Mouse (Mus musculus) midbrain, embryonic 14.5 days (tissue): Measurements from ENCODE around the gene Aldh18a1. TPM values are rescaled to one million over a fixed set of nuclear protein-coding genes. Genes with fewer than 3 reads are reported as not detected.

Source experiments
- ATAC-seq: fragments of 200-750 bp; cut with Nextera tagmentation; 2 replicates; pipeline ENCODE4 v1.8.0; 2017; ENCODE audit warnings: moderate number of reproducible peaks, moderate library complexity; ENCODE audit not compliant: low FRiP score, low TSS enrichment
- DNase-seq: peaks from one replicate; pipeline ENCODE4 v3.0.0-alpha.2; 2015
- H3K27ac ChIP-seq: fragments of 300-500 bp; sonication (generic); replicated peaks from 2 replicates; pipeline ENCODE4 v1.5.1; 2014; ENCODE audit warnings: mild to moderate bottlenecking, low read depth, low read length, moderate library complexity
- H3K27me3 ChIP-seq: fragments of 300-500 bp; sonication (generic); 2 replicates; pipeline ENCODE4 v1.6.1; 2014; ENCODE audit warnings: low read length, control low read depth, mixed read lengths; ENCODE audit not compliant: control insufficient read depth, insufficient read depth
- H3K36me3 ChIP-seq: fragments of 300-500 bp; sonication (generic); 2 replicates; pipeline ENCODE4 v1.6.1; 2014; ENCODE audit warnings: low read length, control low read depth; ENCODE audit not compliant: control insufficient read depth, insufficient read depth
- H3K4me1 ChIP-seq: fragments of 300-500 bp; sonication (generic); 2 replicates; pipeline ENCODE4 v1.6.1; 2014; ENCODE audit warnings: mild to moderate bottlenecking, antibody characterized with exemption, low read length, control low read depth; ENCODE audit not compliant: control insufficient read depth, insufficient read depth
- H3K4me2 ChIP-seq: fragments of 300-500 bp; sonication (generic); 2 replicates; pipeline ENCODE4 v1.6.1; 2014; ENCODE audit warnings: mild to moderate bottlenecking, low read length, moderate library complexity
- H3K4me3 ChIP-seq: fragments of 300-500 bp; sonication (generic); replicated peaks from 2 replicates; pipeline ENCODE4 v1.5.1; 2014; ENCODE audit warnings: low read depth, low read length
- H3K9ac ChIP-seq: fragments of 300-500 bp; sonication (generic); replicated peaks from 2 replicates; pipeline ENCODE4 v1.6.1; 2014; ENCODE audit warnings: mild to moderate bottlenecking, low read length, moderate library complexity
- H3K9me3 ChIP-seq: fragments of 300-500 bp; sonication (generic); 2 replicates; pipeline ENCODE4 v1.6.1; 2016; ENCODE audit warnings: low read length, control low read depth, mixed read lengths; ENCODE audit not compliant: control insufficient read depth
- WGBS: fragments of 180-500 bp; shearing (Covaris S2); extraction: QIAGEN DNeasy Blood & Tissue Kit; methylation state at CpG from one replicate; pipeline ENCODE4 v1.1.7; 2014; 5-methylcytosine and 5-hydroxymethylcytosine counted together
- polyA plus RNA-seq: library from polyadenylated mRNA; unstranded; fragments of >200 nt; fragmentation: Nextera tagmentation; extraction: Ambion mirVana; gene quantifications from 2 replicates; pipeline ENCODE4 v1.2.1, GENCODE M21; 2014

The Aldh18a1 gene
- polyA plus RNA-seq, 1 experiment from 2014 or later, result 57.8 TPM

DNA sequence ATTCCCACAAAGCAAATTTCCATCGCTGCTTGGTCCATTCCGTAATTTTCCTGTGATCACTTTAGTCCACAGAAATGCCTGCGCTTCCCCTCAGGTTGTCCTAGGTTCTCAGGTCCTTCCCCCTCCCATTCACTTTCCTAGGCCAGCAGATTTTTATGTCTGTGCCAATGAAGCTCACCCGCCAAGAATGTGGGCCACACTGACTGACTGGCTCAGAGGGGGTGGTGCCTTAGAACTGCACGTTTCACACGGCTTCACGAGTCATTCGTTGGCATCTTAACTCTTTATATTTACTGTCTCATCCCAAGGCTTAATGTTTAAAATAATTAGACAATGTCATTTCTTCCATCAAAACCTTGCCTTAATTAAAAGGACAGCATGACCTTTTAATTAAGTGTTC, 7.6 kb upstream of the Aldh18a1 start:
- Histone ChIP-seq H3K4me2 (no peak overlapping the region), H3K4me1 (no peaks in the 10 kb centered on the region), H3K9ac (no peak overlapping the region), H3K9me3 (no peaks in the 10 kb centered on the region), H3K36me3 (peaks cover 24% of the 10 kb centered on the region), H3K27ac (no peak overlapping the region), H3K27me3 (no peaks in the 10 kb centered on the region), H3K4me3 (no peak overlapping the region)
- DNase-seq (no peak), ATAC-seq (no peak)
- WGBS, result 91% methylated on average over 8 of the region's 8 CpGs

DNA sequence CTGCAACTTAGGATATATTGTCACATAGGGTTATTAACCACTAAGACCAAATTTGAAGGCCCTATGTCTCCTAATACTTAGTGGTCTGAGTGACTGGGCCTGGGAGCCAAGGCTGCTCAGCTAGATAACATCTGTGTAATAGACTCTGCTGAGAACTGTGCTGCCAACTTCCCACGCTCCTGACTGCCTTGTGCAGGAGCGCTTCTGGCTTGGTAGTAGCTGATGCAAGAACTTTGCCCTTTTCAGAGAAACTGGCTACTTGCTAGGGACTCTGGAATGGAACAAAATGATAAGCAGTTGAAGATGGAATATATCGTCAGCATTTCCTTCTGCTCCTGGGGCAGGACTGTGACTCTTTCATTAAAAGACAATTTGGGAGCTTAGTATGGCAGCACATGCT, 7.0 kb upstream of the Aldh18a1 start:
- no peak for DNase-seq
- Histone ChIP-seq H3K27me3 (no peaks in the 10 kb centered on the region), H3K36me3 (peaks cover 26% of the 10 kb centered on the region), H3K27ac (no peak overlapping the region), H3K4me3 (no peak overlapping the region), H3K4me1 (no peaks in the 10 kb centered on the region), H3K9me3 (no peaks in the 10 kb centered on the region), H3K9ac (no peak overlapping the region), H3K4me2 (no peak overlapping the region)
- no peak for ATAC-seq
- 96% methylated on average over 3 of the region's 3 CpGs for WGBS

DNA sequence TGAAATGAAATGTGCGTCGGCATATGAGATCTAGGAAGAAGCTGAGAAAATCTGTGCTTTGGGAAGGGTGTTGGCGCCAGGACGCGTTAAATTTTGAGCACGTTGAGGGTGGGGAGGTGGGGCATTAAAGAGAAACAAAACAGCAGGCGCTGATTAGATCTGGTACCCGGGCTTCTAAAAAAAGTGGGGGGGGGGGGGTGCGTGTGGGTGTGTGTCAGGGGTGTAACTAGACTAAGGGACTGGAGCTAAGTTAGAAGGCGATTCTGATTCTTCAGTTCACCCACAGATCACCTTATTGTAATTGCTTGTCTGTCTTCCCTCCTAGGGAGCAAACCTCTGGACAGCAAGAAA, 1.2 kb upstream of the Aldh18a1 start:
- ATAC-seq (no peak), DNase-seq (no peak)
- Histone ChIP-seq H3K4me1 (peaks cover 16% of the 10 kb centered on the region), H3K36me3 (peaks cover 6% of the 10 kb centered on the region; the same call in 1 of the 2 replicates), H3K9me3 (no peaks in the 10 kb centered on the region), H3K4me3 (peak overlapping the region; percentile 79), H3K27me3 (no peaks in the 10 kb centered on the region), H3K9ac (peak overlapping the region; percentile 84; the same call in 1 of the 2 replicates), H3K4me2 (peak overlapping the region; percentile 62), H3K27ac (peak overlapping the region; percentile 62; the same call in 1 of the 2 replicates)
- WGBS, result under 1% methylated on average over 10 of the region's 10 CpGs

DNA sequence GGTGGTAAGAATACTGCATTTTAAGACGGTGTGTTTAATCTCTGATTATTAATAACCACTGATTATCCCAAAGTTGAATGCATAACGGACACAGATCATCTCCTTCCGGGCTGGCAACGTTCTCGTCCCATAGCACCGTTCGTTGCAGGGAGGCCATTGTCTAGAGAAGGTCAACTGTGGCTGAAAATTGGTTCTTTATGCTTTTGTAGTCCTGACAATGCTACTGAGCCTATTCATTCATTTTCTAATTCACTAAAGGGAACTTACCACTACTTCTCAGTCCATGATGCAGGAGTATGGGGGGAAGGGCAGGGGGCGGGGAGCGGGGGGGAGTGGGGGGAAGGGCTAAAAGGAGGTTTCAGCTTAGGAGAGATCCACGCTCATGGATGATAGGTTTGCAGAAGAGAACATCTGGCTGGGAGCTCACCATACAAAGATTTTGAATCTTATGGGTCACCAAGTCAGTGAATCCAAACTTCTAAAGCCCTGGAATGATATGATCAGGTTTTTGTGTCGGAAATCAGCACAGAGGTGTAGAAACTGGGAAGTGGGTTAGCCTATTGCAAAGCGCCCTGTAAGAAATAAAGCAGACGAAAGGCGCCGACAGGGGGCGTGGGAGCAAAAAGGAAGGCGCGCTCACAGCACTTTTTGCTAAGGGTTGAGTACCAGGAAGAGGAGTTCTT, 725 bp upstream of the Aldh18a1 start:
- Histone ChIP-seq H3K27me3 (no peaks in the 10 kb centered on the region), H3K27ac (peak overlapping the region; percentile 62), H3K9me3 (no peaks in the 10 kb centered on the region), H3K4me2 (peak overlapping the region; percentile 62), H3K36me3 (peaks cover 7% of the 10 kb centered on the region; the same call in 1 of the 2 replicates), H3K4me1 (peaks cover 16% of the 10 kb centered on the region), H3K4me3 (peak overlapping the region; percentile 79), H3K9ac (peak overlapping the region; percentile 84)
- ATAC-seq (peak; percentile 73), DNase-seq (peak; percentile 97)
- 1% methylated on average over 18 of the region's 18 CpGs for WGBS

DNA sequence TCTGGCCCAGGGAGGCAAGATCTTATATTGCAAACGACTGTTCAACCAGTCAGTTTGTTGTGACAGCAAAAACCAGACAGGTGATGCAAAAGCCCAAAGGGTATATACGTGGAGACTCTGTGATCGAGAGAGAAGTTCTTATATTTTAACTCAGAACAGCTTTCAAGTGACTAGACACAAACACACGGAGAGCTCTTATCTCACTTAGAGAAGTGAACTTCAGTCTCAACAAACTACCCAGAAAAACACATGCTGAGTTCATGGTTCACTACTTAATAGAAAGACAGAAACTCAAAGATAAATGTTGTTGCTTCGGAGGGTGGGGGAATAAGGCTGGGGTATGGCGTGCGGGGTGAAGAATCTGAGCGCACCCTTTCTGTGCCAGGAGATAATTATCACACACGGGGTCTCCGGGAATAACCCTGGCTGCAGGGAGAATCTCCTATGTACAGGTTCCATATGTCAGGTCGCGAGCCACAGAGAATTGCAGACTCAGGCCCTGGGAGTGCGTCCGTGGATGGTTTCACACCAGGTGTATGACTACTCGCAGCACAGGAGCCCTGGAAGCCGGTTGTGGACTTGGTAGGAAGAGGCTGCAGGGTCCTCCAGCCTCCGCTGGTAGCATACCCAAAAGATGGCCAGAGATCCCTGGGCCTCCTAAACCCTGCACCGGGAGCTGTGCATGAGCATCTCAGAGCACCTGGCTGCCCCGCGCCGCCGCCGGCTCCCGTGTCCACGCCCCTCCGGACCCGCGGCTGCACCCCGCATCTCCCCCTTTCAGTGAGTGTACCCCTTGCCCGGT, 571 bp downstream of the Aldh18a1 start:
- DNase-seq (peak; percentile 2), ATAC-seq (no peak; the same call in 1 of the 2 replicates)
- peaks cover 15% of the 10 kb centered on the region for H3K36me3 ChIP-seq
- no peaks in the 10 kb centered on the region for H3K27me3 ChIP-seq
- H3K9me3 ChIP-seq, result no peaks in the 10 kb centered on the region
- H3K27ac ChIP-seq, result peak overlapping the region; percentile 62
- whole genome bisulfite sequencing, result 4% methylated on average over 30 of the region's 30 CpGs
- peak overlapping the region; percentile 79 for H3K4me3 ChIP-seq
- peaks cover 16% of the 10 kb centered on the region for H3K4me1 ChIP-seq
- H3K9ac ChIP-seq, result peak overlapping the region; percentile 84
- peak overlapping the region; percentile 62 for H3K4me2 ChIP-seq

DNA sequence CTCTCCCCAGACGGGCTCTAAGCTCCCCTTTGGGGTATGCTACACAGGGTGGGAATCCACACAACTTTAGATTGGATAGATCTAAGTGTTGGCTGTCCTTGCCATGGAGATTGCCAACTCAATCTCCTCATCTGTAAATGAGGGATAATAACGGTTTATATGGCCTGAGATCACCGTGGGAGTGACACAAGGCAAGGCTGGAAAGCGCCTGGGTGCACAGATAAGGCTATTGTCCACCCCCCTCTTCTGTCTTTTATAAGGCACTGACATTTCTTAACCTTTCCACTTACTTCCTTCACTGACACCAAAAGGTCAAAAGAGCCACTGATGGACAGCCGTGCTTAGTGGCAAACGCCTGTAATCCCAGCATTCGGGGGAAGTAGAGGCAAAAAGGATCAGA, 1.4 kb downstream of the Aldh18a1 start:
- ATAC-seq (no peak), DNase-seq (no peak)
- H3K9me3 ChIP-seq, result no peaks in the 10 kb centered on the region
- WGBS, result 59% methylated on average over 7 of the region's 7 CpGs
- H3K4me3 ChIP-seq, result peak overlapping the region; percentile 79
- peak overlapping the region; percentile 62 for H3K4me2 ChIP-seq
- peaks cover 23% of the 10 kb centered on the region for H3K36me3 ChIP-seq
- 0 out of 2 replicates have a peak overlapping the region, but pooled peaks have one; percentile 84 for H3K9ac ChIP-seq
- H3K27ac ChIP-seq, result no peak overlapping the region
- H3K27me3 ChIP-seq, result no peaks in the 10 kb centered on the region
- H3K4me1 ChIP-seq, result peaks cover 16% of the 10 kb centered on the region

DNA sequence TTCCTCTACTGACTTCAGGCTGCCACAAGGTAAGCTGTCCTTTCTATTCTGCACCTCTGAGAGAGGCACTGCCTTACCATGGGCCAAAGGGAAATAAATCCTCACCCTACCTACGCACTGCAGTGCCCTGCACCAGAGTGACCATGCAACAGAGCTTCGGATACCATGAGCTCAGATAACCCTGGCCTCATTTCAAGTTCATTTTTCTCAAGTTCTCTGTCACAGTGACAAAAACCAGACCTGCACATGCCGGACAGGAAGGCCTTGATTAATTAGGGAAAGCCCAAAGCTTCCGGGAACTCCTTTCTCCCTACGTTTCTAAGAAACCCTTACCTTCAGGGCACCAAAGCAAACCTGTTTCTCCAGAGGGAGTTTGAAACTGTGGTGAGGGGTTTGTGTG, 6.6 kb downstream of the Aldh18a1 start:
- H3K9ac ChIP-seq, result no peak overlapping the region
- H3K4me3 ChIP-seq, result no peak overlapping the region
- H3K36me3 ChIP-seq, result peaks cover 64% of the 10 kb centered on the region
- WGBS, result 96% methylated on average over 5 of the region's 5 CpGs
- DNase-seq (no peak), ATAC-seq (no peak)
- H3K27me3 ChIP-seq, result no peaks in the 10 kb centered on the region
- H3K27ac ChIP-seq, result no peak overlapping the region
- H3K9me3 ChIP-seq, result no peaks in the 10 kb centered on the region
- H3K4me1 ChIP-seq, result peaks cover 7% of the 10 kb centered on the region
- H3K4me2 ChIP-seq, result no peak overlapping the region

DNA sequence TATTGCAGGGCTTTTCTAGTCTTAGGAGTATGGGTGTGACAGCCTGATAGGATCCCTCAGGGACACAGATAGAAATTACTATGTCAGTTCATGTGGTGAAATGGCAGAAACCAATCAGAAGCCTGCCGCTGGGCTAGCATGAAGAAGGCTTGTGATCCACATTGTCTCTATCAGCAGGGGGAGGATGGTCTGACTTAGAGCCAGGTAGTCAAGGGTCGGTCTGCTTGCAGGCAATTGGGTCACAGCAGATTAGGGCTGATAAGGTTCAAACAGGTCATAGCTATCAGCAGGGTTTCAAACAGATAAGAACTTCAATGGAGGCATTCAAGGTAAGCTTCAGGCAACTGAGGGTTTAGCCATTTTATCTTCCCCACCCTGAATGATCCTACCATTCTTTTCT, 7.4 kb downstream of the Aldh18a1 start:
- H3K27ac ChIP-seq, result no peak overlapping the region
- H3K27me3 ChIP-seq, result no peaks in the 10 kb centered on the region
- H3K9me3 ChIP-seq, result no peaks in the 10 kb centered on the region
- no peak overlapping the region for H3K4me3 ChIP-seq
- no peak for DNase-seq
- peaks cover 72% of the 10 kb centered on the region for H3K36me3 ChIP-seq
- WGBS, result 77% methylated on average over 2 of the region's 2 CpGs
- H3K9ac ChIP-seq, result no peak overlapping the region
- no peaks in the 10 kb centered on the region for H3K4me1 ChIP-seq
- H3K4me2 ChIP-seq, result no peak overlapping the region
- ATAC-seq, result no peak
